Mouse (Mus musculus) brain, adult 2 months (tissue): ENCODE results near the gene Olfr1354.
"Not testable (repeated sequence)": the region's sequence is repeated elsewhere in the genome, so short reads cannot be mapped to it uniquely, and the experiment has no call there.

ENCODE experiments used
- DNase-seq: peaks from one replicate; pipeline ENCODE4 v3.0.0; 2011; ENCODE audit warnings: low read depth, low spot score

Olfr1354 gene

DNA sequence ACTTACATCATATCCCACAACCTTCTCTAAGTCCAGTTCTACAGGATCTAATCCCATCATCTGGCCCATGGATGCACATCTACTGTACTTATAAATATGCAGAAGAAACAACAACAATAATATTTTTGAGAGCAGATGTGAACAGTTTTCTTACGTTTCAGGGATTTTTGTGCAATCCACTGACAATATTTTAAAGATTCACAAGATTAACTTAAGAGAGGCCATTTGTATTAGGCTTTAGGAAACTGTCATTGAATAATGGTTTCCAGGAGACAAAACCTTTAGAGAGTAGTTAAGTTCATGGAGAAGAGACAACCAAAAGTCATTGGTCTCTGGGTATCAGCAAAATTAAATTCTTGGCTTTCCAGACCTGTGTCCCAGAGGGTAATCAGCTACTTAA is at the start of gene Olfr1354:
TSS of gene Olfr1354 (plus strand) at position 301 of the 400 bp plus-strand sequence.
- not testable (repeated sequence) for DNase-seq

DNA sequence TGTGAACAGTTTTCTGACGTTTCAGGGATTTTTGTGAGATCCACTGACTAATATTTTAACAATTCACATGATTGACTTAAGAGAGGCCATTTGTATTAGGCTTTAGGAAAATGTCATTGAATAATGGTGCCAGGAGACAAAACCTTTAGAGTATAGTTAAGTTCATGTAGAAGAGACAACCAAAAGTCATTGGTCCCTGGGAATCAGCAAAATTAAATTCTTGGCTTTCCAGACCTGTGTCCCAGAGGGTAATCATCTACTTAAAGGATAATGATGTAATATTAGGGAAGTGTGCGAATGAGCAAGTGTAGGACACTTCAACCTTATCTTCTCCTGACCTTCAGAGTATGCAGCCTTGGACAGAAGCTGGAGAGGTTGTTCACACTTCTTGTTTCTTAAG is 37.7 kb upstream of the Olfr1354 start, which contains the start of gene Olfr1355:
TSS of gene Olfr1355 (plus strand) at position 301 of the 400 bp plus-strand sequence.
- no peak for DNase-seq

DNA sequence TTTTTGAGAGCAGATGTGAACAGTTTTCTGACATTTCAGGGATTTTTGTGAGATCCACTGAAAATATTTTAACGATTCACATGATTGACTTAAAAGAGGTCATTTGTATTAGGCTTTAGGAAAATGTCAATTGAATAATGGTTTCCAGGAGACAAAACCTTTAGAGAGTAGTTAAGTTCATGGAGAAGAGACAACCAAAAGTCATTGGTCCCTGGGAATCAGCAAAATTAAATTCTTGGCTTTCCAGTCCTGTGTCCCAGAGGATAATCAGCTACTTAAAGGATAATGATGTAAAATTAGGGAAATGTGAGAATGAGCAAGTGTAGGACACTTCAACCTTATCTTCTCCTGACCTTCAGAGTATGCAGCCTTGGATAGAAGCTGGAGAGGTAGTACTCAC is 37.4 kb downstream of the Olfr1354 start, which contains the start of gene Olfr8:
TSS of gene Olfr8 (plus strand) at position 301 of the 400 bp plus-strand sequence.
- not testable (repeated sequence) for DNase-seq

DNA sequence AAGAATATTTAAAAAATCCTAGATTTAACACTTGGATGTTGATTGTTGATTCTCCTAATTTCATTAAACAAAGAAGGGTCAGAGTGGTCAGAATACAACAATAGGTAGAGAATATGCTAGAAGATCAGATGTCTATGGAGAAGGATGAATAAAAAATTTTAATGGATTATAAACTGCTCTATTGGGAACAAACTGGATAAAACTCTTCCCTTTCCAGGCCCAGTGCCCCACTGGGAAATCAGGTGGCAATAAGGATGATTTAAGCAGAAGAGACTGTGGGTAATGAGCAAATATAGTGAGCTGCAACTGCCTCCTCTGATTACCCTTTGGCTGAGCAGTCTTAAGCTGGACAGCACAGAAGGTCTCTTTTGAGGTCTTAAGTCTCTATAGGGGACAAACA is 50.0 kb downstream of the Olfr1354 start, which contains the start of gene Olfr1353:
TSS of gene Olfr1353 (plus strand) at position 301 of the 400 bp plus-strand sequence.
- DNase-seq, result not testable (repeated sequence)
